Mouse (Mus musculus) left cerebral cortex, adult 2 months (tissue): Measurements from ENCODE around the gene Nrf1. TPM values are rescaled to one million over a fixed set of nuclear protein-coding genes. Genes with fewer than 3 reads are reported as not detected.
A peak's percentile ranks its signal among the peaks of the same experiment; 100 is the strongest.

Experiments used
- DNase-seq, 2 experiments: peaks; one replicate each; pipeline ENCODE4 v3.0.0; 2021 to 2022; ENCODE audit warnings: low spot score in 2 of 2, mixed read lengths in 1 of 2; ENCODE audit errors: extremely low spot score in 1 of 2
- H3K27ac ChIP-seq: fragments of 200-600 bp; 2 replicates; pipeline ENCODE4 v1.8.1; 2022
- H3K4me3 ChIP-seq: fragments of 200-600 bp; 2 replicates; pipeline ENCODE4 v1.8.1; 2022
- CTCF ChIP-seq: fragments of 200-600 bp; IDR thresholded peaks from 2 replicates; pipeline ENCODE4 v1.8.1; 2022; ENCODE audit warnings: antibody characterized with exemption, mild to moderate bottlenecking, moderate library complexity
- intact Hi-C: fragments of 180-260 bp; cut with DNase I; formaldehyde crosslinking; loops from one replicate; pipeline ENCODE4 v1.15.1; 2025
- total RNA-seq, 2 experiments: library from RNA; stranded (reverse); gene quantifications; 2 replicates each; pipeline ENCODE4 v1.2.3; 2021

Gene Nrf1
- total RNA-seq, 2 experiments from 2014 or later: 21.7 to 24.2 TPM

DNA sequence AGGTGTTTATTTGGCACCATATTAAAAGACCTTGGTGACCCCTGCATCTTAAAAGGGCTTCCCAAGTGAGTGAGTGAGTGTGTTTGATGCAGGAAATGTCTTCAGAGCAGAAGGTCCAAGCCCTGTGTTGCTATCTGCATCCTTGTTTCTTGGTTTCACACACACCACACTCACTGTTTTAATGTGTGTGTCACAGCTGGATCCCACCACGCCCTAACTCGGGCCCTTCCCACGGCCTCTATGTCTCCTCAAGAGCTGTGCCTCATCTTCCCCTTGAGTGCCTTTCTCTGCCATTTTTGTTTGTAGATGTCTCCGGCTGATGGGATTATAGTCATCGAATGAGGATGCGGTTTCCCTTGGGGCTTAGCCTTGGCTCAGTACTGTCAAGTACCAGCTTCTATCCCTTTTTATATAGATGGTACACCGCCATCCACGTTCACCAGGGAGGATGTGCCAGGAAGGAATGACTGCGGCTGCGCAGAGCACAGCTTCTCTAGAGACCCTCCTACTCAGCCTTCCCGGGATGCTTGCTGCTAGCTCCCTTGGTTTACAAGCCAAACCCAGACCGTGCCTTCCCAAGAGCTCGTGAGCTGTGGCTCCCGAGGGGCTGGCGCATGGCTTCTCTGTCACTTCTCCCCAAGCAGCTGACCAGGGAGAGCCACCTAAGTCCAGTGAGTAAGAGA lies 106.1 kb downstream of the Nrf1 start:
- no peak for DNase-seq
- Histone ChIP-seq H3K27ac (no peak overlapping the region), H3K4me3 (no peak overlapping the region)
- intact Hi-C loops: no loop called here
- no peak for TF ChIP-seq CTCF

DNA sequence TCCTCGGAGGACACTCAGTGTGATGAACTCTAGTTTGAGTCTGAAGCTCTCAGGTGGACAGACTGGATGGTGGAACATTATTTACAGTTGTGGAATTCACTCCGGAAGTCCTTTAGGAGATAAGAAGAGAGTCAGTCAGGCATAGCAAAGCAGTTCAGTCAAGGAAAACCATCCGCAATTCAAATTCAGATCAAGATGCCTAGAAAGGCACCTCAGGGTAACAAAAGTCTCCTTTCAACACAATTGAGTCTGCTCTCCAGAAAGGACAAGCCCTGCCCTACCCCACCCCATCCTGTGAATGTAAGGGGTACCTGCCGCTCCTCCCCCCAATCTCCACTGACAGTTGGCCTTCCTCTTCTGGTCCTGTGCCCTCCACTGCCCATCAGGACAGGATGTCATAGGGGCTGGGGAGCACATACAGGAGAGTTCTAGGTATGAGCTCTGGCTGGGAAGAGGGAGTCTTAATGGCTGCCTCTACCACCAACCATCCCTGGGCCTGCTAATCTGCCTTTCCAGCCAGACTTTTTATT lies 111.8 kb downstream of the Nrf1 start:
- intact Hi-C loops: no loop called here
- Histone ChIP-seq H3K27ac (no peak overlapping the region), H3K4me3 (no peak overlapping the region)
- no peak for DNase-seq
- TF ChIP-seq CTCF: no peak

DNA sequence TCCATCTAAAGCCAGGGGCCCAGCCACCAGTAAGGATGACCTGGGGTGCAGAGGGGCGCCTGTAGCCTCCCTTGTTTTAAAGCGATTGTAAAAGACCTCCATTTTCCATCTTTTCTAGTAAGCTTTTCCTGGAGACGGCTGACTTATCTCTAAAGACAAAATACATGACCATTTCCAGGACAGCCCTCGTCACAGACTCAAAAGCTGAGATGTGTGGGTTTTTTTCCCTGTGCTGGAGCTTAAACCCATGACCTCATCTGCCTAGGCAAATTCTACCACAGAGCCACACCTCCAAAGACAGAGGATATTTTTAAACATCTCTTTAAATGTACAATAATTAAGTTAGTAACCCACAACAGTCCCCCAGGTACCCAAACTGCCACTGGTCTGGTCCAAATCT lies 112.6 kb downstream of the Nrf1 start:
- H3K27ac ChIP-seq: no peak overlapping the region
- TF ChIP-seq CTCF: no peak
- DNase-seq: no peak
- no peak overlapping the region for H3K4me3 ChIP-seq
- intact Hi-C loops: no loop called here

DNA sequence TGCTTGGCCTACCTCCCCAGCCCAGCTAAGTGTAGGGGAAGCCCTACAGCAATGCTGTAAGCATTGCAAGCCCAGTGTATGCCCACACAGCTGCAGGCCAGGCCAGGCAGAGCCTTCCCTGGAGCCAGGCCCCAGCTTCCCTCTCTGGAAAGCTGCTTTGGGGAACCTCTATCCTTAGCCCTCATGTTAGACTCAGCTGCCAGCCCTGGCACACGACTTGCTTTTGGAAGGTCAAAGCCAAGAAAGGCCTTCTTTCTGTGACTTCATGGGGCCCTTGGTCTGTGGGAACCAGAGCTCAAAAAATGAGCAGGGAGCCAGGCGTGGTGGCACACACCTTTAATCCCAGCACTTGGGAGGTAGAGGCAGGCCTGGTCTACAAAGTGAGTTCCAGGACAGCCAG lies 113.8 kb downstream of the Nrf1 start:
- Histone ChIP-seq H3K27ac (no peak overlapping the region), H3K4me3 (no peak overlapping the region)
- TF ChIP-seq CTCF: no peak
- DNase-seq: no peak
- intact Hi-C loops: no loop called here

DNA sequence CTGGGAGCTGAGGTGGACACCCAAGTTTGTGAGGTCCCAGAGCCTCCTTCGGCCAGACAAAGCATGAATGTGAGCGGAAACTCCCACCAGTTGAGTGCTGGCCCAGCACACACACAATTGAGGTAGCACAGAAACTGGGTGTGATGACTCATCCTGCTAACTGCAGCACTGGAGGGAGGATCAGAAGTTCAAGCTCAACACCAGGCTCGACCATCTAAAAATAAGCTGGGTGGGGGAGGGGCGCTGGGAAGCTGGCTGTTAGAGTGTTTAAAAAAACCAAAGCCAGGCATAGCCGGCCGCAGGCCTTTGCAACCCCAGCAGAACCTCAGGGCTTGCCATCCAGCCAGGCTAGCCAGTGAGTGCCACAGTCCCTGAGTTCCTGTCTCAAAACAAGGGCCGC lies 114.3 kb downstream of the Nrf1 start:
- intact Hi-C loops: no loop called here
- TF ChIP-seq CTCF: no peak
- no peak overlapping the region for H3K27ac ChIP-seq
- no peak for DNase-seq
- H3K4me3 ChIP-seq: no peak overlapping the region

DNA sequence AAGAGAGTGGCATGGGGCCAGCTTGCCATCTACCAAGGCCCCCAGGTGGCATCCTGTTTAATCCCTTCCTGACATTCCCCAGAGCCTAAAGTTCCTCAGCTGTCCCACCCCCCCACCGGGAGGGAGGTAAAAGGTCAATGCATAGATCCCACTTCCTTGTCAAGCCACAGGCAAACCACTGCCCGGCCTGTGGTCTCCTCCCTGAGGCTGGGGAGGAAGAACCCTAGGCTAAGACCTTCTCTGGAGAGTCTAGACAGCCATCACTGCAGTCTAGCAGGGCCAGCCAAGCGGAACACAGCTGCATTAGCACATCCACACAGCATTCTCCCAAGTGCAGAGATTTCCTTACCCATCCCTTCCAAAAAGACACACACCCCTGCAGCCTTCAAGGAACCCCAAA lies 118.6 kb downstream of the Nrf1 start:
- Histone ChIP-seq H3K27ac (no peak overlapping the region), H3K4me3 (no peak overlapping the region)
- intact Hi-C loops: no loop called here
- DNase-seq: no peak
- no peak for TF ChIP-seq CTCF

DNA sequence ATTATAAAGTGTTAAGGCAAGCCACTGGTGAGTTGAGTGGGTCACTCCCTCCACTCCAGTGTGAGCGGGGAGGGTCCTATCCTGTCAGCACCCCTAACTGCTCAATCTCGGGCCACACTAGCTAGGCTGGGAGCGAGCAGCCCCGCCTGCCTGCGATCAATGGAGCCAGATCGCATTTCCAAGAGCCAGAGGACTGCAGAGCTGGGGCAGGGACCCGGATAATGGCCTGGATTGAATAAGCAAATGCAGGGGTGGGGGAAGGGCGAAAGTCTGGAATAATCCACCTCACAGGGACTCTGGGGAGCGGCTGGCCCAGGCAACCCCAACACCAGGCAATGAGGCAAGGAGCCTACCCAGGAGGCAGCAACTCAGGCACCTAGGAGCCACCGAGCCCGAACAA lies 119.4 kb downstream of the Nrf1 start:
- intact Hi-C loops: no loop called here
- H3K4me3 ChIP-seq: no peak overlapping the region
- no peak for DNase-seq
- TF ChIP-seq CTCF: no peak
- H3K27ac ChIP-seq: no peak overlapping the region

DNA sequence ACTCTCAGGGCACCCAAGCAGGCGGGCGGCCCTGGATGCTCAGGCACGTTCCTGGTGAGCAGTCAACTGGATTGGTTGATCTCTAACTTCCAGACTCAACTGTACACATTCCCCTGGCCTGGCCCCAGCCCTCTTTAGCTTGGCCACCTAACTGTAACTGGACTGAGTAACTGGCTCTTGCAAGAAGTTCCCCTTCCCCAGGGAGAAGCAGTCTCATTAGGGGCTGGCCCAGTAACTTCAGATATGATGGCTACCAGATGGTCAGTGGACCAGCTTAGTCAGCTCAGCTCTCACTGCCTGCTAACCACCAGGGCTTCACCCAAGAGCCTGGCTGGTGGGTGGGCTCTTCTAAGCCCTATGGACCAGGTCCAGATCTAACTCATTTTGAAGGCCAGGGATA lies 120.5 kb downstream of the Nrf1 start:
- no peak for TF ChIP-seq CTCF
- DNase-seq: no peak
- Histone ChIP-seq H3K4me3 (no peak overlapping the region), H3K27ac (no peak overlapping the region)
- intact Hi-C loops: no loop called here

DNA sequence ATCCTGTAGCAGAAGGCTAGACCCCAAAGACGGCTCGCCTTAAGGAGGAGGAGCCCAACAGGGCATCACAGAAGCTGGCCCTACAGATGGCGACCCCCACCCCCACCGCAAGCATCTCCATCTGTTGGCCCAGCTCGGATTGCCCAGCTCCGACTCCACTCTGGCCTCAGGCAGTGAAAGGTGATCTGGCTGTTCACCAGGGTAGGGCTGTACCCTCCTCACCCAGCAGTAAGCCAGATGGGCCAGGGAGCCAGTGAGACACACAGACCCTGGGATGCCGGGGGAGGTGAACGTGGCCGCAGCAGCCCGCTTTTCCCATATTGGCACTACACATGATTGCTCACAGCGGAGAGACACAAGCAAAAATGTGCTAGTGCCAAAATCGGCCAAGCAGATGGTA lies 121.4 kb downstream of the Nrf1 start:
- Histone ChIP-seq H3K27ac (no peak overlapping the region), H3K4me3 (no peak overlapping the region)
- intact Hi-C loops: no loop called here
- no peak for DNase-seq
- TF ChIP-seq CTCF: no peak

DNA sequence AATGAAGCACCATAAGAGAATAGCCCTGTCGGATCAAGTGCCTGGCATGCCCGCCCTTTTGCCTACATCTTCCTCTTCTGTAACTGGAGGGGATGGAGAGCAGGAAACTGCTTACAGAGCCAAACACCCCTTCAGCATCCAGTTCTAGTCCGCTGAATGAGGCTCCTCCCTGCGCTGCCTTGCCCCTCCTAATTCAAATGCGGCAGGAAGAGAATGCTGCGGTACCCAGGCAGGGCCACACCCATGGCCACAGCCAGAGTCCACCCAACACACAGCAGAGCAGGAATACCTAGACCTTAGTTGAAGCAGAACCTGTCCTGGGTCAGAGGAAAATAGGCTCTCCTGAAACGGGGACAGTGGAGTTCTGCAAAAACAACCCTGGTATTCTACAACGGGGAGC lies 123.4 kb downstream of the Nrf1 start:
- H3K27ac ChIP-seq: no peak overlapping the region
- no peak for DNase-seq
- intact Hi-C loops: no loop called here
- no peak for TF ChIP-seq CTCF
- no peak overlapping the region for H3K4me3 ChIP-seq

DNA sequence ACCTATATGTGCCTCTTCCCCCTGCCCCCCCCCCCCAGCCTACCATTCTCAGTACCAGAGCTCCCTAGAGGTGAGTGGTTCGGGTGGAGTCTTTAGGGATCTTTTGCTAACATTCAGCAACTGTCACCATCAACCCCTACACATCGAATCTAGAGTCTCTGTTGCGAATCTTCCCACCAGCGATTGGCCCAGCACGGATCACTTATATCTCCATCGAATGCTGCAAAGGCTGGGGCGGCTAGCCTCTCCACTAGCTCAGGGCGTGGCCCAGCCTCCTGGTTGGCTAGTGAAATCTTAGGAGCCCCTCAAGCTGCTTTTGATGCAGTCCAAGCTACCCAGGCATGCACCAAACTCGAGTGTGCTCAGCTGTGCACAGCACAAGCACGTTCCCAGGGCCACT lies 124.2 kb downstream of the Nrf1 start:
- DNase-seq: no peak
- intact Hi-C loops: no loop called here
- no peak for TF ChIP-seq CTCF
- Histone ChIP-seq H3K4me3 (no peak overlapping the region), H3K27ac (no peak overlapping the region)

DNA sequence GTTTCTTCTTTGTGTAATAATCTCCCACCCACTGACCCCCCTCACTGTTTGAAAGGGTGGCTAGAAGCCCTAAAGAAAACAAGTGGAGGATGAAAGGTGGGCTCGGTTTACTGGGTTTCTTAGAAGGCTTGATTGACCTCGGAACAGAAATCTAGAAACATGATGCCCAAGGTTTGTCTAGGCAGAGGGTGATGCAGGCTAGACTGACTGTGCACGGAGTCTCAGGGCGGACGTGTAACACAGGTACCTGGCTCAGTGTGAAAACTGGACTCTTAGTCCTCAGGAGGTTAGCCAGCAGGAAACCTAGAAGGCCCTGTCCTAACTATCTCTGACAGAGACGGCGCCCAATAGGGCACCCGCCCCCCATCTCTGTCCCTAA lies 124.6 kb downstream of the Nrf1 start:
- TF ChIP-seq CTCF: no peak
- no peak overlapping the region for H3K4me3 ChIP-seq
- intact Hi-C loops: no loop called here
- H3K27ac ChIP-seq: no peak overlapping the region
- DNase-seq: no peak

DNA sequence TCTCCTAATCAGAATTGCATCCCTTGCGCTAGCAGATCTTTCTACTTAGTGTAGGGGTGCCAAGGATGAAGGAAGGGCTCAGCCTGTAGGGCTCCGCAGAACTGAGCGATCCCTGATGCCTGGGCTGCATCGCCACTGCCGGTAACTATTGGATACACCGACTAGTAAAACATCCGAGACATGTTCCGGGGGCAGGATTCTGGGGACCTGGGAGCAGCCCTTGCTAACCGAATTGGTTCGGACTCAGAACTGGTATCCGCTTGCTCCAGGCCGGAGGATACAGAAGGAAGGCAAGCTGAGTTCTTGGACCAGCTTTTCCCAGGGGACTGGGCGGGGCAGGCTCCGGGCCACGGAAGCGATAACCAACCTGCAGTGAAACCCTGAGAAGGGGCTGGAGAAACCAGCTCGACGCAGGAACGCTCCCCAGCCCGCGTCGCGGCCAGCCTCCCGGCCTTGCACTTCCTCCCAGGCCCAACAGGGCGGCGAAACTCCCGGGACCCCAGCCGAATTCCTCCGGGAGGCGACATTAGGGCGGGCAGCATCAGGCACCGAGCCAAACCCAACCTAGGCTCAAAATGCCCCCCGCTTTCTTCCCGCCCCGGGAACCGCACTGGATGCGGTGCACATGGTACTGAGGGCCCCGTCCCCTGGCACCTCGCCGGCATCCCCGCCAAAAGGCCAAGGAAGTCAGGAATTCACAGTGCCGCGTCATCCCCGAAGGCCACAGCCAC lies 125.2 kb downstream of the Nrf1 start:
- no peak for DNase-seq
- no peak overlapping the region for H3K27ac ChIP-seq
- TF ChIP-seq CTCF: peak; percentile 47
- intact Hi-C loops: no loop called here
- H3K4me3 ChIP-seq: no peak overlapping the region
